Mouse (Mus musculus) brain, embryonic 14.5 days (tissue): ENCODE measurements around the gene Tmem178.

Source experiments
- CTCF ChIP-seq: fragments of 200-500 bp; IDR thresholded peaks from 2 replicates; pipeline ENCODE4 v1.5.1; 2012; ENCODE audit warnings: inconsistent platforms, mild to moderate bottlenecking, moderate library complexity, borderline replicate concordance; ENCODE audit not compliant: insufficient read depth, insufficient read length; ENCODE audit errors: extremely low read depth
- POLR2A ChIP-seq: fragments of 200-500 bp; IDR thresholded peaks from 2 replicates; pipeline ENCODE4 v1.6.1; 2012; ENCODE audit warnings: mild to moderate bottlenecking, inconsistent platforms, borderline replicate concordance; ENCODE audit not compliant: poor library complexity, insufficient read depth, insufficient read length, severe bottlenecking; ENCODE audit errors: extremely low read depth

DNA sequence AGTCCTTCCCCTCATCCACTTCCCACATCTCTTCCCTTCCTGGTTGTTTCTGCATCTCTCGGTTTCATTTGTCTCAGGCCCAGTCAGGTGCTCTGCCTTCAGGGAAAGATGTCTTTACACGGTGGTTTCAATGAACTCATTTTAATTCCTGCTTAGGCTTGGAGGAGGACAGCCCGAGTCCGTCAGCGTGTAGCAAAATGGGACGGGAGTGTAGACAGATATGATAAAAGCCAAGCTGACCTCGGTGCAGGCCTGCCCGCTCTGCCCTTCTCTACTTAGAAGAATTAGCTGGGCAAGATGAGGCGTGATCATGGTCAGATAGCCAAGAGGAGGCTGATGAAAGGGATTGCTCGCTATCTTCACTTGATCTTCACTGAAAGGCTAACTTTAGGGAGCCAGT, 26.3 kb downstream of the Tmem178 start:
- TF ChIP-seq POLR2A (no peak), CTCF (no peak)
